Mouse (Mus musculus) embryo, embryonic 10 days (tissue): ENCODE data around the gene Mllt6.

ENCODE experiments used
- DNase-seq: peaks from one replicate; pipeline ENCODE4 v3.0.0-alpha.2; 2015; ENCODE audit warnings: low spot score

Gene Mllt6

DNA sequence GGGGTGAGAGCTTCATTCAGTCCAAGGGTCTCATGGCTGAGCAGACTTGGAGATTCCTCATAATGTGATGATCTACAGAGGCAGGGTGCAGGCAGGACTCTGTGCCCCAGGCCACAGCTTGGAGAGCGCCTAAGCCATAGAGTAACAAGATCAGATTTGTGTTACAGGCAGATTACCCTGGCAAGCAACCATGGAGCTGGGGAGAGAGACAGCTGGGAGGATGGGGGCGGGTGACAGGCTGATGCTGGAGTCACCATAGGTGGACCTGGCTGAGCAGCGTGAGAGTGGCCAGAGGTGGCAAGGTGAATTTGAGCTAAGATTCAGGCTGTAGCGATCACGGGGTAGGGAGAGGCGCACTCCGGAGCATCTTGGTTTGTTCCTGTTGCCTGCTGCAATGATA lies 4.9 kb downstream of the Mllt6 start:
- no peak for DNase-seq

GRCm38 (mm10) chr11:97669268-97669667 lies 6.1 kb downstream of the Mllt6 start:
- no peak for DNase-seq

GRCm38 (mm10) chr11:97669829-97670228 lies 6.6 kb downstream of the Mllt6 start:
- no peak for DNase-seq

DNA sequence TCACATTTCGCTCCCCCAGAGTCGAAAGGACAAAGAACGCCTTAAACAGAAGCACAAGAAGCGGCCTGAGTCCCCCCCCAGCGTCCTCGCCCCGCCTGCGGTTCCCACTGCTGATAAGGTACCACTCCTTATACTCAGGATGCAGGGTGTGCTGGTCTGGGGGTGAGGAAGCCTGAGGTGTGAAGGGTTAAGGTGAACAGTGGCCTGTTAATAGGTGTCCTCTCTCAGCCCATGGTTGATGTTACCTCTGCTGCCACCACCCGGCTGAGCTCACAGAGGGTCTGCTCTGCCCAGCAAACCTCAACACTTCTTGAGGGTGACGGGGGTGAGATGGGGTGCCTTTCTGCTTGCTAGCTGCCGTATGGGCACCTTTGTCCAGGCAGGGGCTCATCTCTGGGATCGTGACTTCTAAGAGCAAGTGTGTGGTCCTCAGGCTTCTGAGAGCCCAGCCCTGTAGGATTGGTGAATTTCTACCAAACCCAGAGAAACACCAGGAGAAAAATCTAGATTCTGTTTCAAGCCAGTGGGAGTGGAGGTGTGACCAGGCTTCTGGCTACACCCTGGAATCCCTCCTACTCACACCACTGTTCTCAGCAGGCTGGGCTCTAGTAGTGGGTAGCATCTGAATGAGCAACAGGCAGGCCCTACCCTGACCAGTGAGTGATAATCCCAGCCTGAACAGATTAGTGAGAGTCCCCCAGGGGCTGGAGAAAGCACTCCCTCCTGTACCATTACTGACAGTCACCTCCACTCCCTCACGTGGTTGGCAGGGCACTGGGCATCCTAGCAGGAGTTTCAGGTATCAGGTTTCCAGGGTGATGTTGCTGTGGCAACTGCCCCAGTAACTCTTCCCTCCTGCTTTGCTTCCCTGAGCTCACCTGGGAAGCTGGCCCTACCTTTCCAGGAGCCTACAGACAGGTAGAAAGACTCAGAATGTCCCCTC lies 7.3 kb downstream of the Mllt6 start:
- DNase-seq = no peak

DNA sequence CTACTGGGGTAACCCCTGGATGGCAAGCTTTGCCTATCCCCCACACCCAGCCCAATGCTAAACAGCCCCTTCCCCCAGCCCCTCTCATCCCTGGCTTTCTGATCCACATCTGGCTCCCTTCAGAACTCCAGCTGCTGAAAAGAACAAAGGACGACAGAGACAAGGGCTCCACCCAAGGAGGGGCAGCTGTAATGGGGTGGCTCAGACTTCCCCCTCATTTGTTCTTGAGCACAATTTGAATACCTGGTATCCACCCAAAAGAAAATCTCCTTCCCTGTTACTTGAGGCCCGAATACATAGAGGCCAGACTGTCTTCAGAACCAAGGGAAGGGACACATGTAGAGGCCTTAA lies 7.9 kb downstream of the Mllt6 start:
- DNase-seq = no peak

- no peak for DNase-seq
Observed at GRCm38 (mm10) chr11:97673148-97673547, 9.9 kb downstream of the Mllt6 start.

GRCm38 (mm10) chr11:97676050-97676754 lies 13.0 kb downstream of the Mllt6 start:
- no peak for DNase-seq

GRCm38 (mm10) chr11:97677381-97677780 lies 14.2 kb downstream of the Mllt6 start:
- DNase-seq = no peak

DNA sequence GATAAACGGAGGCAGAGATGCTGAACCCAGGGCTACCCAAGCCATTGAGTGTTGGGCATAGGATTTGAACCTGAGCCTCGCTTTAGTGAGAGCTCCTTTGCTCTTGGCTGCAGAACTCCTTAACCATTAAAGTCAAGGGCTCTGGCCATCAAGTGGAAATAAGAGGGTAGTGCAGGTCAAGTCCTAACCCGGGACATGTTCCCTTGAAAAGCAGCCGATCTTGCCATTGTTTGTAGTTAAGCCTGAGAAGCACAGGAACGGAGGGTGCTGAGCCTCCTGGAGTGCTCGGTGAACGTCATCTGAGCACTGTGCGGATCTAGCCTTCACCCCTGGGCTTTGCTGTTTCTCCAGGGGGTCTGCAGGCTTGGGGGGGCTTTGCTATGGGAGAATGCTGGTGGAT lies 14.6 kb downstream of the Mllt6 start:
- DNase-seq = peak; percentile 63

DNA sequence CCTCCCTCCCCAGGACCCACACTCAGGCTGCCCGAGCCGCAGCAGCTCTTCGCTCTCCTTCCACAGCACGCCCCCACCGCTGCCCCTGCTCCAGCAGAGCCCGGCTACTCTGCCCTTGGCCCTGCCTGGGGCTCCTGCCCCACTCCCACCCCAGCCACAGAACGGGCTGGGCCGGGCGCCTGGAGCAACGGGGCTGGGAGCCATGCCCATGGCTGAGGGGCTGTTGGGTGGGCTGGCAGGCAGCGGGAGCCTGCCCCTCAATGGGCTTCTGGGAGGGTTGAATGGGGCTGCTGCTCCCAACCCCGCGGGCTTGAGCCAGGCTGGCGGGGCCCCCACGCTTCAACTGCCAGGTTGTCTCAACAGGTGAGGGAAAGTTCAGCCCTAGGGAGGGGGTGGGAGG lies 15.1 kb downstream of the Mllt6 start:
- no peak for DNase-seq

DNA sequence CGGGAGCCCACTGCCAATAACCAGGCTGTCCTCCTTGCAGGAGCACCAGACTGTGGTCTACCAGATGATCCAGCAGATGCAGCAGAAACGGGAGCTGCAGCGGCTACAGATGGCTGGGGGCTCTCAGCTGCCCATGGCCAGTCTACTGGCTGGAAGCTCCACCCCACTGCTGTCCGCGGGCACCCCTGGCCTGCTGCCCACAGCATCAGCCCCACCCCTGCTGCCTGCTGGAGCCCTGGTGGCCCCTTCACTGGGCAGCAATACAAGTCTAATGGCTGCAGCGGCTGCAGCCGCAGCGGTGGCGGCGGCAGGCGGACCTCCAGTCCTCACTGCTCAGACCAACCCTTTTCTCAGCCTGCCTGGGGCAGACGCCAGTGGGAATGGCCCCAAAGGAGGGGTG lies 17.2 kb downstream of the Mllt6 start:
- no peak for DNase-seq

- no peak for DNase-seq
Observed at GRCm38 (mm10) chr11:97682504-97683055, 19.4 kb downstream of the Mllt6 start.

GRCm38 (mm10) chr11:97684063-97684680 lies 21.0 kb downstream of the Mllt6 start:
- no peak for DNase-seq

DNA sequence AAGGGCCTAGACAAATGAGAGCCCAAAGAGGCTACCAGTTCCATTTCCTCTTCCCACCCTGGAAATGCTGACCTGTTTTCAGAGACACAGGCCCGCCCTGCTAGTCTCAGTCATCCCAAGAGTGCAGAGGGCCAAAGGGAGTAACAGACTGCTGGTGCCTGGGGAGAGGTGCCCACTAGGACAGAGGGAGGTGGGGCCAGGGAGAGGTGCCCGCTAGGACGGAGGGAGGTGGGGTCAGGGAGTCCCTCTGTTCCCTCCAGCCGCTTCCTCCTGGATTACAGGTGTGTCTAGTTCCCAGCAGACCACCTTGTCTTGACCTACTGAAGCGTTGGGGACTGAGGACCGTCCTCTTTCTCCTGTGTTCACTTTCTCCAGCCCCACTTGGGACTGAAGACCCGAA lies 21.6 kb downstream of the Mllt6 start:
- no peak for DNase-seq

- peak; percentile 95 for DNase-seq
Observed at GRCm38 (mm10) chr11:97685613-97686321, 22.6 kb downstream of the Mllt6 start, which contains the start of gene Cisd3. TSS of gene Cisd3 (plus strand) at chr11:97685826.

DNA sequence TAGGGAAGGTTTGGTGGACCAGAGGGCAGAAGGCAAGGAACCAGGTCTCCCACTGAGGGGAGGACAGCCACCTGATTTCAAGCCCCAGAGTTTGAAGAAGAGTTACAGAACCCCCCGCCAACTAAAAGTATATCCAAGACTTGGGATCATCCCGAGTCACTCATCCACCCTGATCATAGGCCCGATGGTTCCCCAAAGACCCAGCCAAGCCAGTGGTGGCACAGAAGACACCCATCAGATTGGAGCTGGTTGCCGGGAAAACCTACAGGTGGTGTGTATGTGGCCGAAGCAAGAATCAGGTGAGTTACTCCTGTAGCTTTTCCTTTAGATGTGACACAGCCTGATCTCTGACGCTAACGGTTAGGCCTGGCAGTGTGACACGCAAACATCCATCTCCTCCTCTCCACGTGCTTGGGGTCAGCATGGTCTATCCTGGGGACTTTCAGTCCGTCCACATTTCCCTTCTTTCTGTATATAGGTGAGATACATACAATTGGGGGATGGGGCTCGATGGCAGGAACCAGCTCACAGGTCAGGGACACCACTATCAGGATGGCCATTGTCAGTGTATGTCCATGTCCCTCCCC lies 23.2 kb downstream of the Mllt6 start:
- DNase-seq = no peak

DNA sequence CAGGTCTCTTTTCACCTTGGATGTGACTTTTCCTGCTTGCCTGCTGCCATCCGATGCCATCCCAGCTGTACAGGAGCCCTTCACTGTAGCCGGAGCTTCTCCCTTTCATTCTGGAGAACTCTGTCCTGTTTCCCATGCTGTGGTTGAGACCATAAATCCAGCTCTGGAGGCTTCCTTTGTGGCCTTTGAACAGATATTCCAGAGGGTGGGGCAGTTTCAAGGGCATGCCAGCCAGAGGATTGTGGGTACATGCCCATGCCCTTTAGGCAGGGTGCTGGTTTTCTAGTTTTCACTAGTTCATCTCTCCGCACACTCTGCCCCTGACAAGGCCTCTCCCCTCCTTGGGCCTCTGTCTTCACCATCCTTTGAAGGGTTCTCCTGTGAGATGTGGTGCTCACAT lies 23.8 kb downstream of the Mllt6 start:
- DNase-seq = no peak

DNA sequence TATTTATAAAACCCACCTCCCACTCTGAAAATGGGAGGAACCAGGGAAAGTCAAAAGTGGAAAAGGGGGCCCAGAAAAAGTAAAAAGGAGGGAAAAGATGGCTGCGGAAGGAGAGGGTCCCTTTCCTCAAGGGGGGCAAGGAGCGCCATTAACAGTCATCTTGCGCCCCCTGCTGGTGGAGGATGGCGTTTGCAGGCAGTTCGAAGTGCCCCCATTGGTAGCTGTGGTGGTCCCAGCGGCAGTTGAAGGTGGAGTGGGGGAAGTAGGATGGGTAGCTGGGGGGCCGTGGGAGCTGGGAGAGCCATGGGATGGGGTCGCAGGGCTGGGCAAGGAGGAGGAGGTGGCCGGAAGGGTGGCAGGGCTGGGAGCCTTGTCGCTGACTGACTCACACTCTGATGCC lies 26.6 kb downstream of the Mllt6 start:
- DNase-seq = peak; percentile 87

DNA sequence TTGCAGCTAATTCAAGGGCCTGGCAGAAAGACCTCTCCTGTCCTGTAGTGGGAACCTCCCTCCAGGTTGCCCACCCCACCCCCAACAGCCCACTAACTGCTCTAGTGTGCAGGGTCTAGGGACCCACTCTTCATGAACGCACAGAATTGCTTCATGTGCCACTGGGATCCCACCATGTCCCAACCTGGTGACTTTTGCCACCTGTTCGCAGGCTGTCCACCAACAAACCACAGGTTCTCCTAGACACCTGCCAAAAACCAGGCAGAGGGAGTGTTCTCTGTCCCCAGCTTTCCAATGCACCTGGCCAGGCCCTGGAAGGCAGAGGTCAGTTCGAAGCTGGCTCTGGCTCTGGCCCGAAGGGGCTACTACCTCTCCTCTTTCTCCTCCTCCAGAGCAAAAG lies 31.2 kb downstream of the Mllt6 start:
- no peak for DNase-seq

GRCm38 (mm10) chr11:97694921-97695711 lies 31.9 kb downstream of the Mllt6 start:
- no peak for DNase-seq
